Mouse (Mus musculus) cerebellum, postnatal 4 days (tissue): Measurements from ENCODE around the gene Asna1.

Experiments used
- DNase-seq, 2 experiments: peaks; one replicate each; pipeline ENCODE4 v3.0.0; 2022; ENCODE audit warnings: low spot score in 2 of 2, mixed read lengths in 1 of 2

The Asna1 gene

DNA sequence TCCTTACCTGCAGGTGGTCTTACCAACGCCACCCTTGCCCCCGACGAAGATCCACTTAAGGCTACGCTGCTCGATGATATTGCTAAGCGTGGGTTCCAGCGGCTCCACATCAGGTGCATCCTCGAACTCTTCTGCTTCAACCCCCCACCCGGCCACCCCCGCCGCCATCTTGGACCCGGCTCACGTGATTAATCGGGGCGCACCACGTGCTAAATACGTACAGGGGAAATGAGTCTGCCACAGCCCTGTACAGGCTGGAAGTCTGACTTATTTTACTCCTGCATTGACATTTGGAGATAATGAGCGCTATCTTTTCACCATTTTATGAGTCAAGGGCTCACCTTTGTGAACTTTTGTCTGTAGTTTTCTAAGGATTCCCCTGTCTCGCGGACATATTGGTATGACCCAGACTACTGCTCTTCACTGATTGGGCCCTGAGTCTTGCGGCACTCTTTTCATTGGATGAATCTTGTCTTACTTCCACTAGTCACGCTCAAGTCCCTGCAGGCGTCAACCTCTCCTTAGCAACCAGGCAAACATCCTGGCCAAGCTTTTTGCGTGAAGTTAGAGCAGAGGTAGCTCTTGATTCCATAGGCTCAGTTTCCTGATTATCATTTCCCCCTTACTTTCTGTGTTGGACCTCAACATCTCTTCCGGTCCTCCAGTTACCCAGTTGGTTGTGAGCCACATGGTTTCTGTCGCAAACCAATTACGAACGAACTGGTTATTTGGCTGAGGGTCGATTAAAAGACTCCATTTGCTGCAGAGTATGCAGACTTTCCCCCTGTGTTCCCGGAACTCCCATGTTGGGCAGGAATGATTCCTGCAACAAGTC is at the start of gene Asna1:
Gene Asna1 (minus strand): TSS at position 184 of the 835 bp plus-strand sequence.
- DNase-seq, result peak; percentile 46 to 79

DNA sequence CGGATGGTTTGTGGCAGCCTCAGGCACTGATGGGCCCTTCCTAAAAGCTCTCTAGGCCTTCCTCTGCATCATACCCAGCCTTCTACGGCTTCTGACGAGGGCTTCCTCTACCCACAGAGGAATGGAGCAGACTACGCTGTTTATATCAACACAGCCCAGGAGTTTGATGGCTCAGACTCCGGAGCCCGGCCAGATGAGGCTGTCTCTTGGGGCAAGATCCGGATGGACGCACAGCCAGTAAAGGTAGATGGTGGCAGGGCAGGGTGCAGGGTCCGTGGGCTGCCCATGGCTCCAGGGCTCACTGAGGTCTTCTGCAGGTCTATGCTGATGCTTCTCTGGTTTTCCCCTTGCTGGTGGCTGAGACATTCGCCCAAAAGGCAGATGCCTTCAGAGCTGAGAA is 49.5 kb upstream of the Asna1 start:
- no peak for DNase-seq

DNA sequence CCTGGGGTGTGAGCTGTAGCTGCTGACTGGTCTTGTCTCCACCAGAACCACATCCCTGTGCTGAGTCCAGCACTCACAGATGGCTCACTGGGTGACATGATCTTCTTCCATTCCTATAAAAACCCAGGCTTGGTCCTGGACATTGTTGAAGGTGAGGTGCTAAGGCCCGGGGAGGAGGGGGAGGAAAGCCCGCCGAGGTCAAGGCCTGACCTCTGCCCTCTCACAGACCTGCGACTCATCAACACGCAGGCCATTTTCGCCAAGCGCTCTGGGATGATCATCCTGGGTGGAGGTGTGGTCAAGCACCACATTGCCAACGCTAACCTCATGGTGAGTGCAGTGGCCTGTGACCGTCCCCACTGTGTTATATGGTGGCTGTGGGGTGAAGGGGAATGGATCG is 49.1 kb upstream of the Asna1 start:
- no peak for DNase-seq

DNA sequence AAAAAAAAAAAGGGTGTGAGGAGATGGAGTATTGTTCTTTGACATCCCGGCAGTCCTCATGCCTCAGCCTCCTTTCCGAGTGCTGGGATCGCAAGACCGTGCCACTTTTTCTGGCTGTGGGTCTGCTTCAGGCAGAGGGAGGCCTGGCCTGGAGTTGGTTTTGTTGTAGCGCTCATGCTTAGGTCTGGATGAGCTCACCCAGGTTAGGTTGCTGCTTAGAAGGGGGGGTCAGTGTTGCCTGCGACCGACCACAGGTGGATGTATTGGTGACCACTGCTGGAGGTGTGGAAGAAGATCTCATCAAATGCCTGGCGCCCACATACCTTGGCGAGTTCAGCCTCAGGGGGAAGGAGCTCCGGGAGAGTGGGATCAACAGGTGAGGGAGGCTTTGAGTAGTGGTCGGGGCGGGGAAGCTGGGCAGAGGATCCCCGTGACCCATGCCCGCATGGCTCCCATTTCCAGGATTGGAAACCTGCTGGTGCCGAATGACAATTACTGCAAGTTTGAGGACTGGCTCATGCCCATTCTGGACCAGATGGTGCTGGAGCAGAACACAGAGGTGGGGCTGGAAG is 48.0 kb upstream of the Asna1 start:
- DNase-seq, result no peak

DNA sequence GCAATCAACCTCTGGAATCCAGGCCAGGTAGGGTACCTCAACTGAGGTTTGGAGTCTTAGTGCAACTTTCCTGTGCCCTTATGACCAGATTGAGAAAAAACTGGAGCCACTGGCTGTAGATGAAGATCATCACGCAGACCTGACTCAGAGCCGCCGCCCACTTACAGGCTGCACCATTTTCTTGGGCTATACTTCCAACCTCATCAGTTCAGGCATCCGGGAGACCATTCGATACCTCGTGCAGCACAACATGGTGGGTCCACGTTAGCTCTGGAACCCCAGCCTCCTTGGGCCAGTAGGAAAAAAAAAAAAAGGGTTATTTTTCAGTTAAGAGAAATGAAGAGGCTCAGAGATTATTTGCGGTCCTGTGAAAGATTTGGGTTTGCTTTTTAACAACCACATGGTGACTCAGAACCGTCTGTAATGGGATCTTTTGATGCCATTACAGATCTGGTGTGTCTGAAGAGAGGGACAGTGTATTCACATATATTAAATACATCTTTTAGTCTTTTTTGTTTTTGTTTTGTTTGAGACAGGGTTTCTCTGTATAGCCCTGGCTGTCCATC is 47.4 kb upstream of the Asna1 start:
- DNase-seq, result no peak

DNA sequence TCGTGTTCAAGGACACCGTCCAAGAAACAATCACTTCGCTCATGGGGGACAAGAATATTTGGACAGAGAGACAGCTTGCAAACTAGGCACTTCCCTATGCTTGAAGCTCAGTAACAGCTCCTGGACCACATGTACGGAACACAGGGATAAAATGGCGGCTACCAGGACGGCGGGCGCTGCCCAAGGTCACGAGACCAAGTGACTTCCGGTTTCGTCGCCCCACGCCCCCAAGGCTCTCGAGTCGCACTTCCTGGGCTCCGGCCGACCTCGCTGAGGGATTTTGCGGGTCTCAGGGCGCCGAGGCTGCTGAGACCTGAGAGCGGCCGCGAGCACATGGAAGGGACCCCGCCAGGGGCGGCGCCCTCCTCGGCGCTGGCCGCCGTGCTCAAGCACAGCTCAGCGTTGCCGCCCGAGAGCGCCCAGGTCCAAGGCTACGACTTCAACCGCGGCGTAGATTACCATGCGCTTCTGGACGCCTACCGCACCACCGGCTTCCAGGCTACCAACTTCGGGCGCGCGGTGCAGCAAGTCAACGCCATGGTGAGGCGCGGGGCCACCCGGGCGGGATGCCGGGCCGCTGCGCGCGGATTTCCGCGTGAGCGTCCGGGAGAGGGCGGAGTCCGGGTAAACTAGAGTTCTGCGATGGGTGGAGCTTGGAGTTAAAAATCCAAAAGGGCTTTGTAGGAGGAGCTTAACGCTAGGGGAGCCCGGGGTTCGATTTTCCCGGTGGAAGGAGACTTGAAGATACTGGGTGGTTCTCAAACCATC is 46.6 kb upstream of the Asna1 start, which contains the start of gene Dhps:
Gene Dhps (plus strand): TSS at position 244 of the 768 bp plus-strand sequence.
- DNase-seq, result peak; percentile 79 to 84

DNA sequence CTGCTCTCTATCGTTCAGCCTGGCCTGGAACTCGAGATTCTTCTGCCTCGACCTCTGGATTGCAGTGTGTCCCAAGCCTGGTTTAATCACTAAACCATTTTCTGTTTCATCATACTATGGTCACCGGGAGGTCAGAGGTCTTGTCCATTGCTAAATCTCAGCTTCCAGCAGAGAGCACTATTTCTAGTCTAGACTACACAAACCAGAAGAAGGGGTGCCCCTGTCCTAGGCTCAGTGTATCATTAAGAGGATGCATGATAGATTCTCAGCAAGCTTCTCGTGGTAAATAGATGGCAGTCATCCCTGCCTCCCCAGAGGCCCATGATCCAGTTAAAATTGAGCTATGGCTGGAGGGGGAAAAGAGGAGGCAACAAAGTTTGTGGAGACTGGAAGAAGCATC is 46.0 kb upstream of the Asna1 start:
- no peak for DNase-seq

DNA sequence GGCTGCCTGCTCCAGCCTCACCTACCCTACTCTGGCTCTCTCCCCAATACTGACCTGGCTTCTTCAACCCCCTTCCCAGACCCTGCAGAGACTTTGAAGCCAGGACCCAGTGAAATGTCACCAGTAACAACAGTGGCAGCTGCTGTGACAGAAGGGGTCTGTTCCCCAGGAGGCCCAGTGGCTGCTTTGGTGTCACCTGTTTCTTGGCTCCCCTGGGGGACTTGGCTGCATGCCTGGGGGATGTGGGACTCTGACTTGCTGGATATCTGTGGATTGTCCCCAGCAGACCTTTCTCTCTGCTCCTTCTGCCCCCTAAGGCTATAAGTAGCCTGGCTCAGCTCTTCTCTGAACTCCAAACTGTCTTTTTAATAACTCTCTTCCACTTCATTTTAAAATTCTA is 42.9 kb upstream of the Asna1 start, which contains the start of gene Gm5741:
Gene Gm5741 (minus strand): TSS at position 1 of the 400 bp plus-strand sequence.
- DNase-seq, result no peak

DNA sequence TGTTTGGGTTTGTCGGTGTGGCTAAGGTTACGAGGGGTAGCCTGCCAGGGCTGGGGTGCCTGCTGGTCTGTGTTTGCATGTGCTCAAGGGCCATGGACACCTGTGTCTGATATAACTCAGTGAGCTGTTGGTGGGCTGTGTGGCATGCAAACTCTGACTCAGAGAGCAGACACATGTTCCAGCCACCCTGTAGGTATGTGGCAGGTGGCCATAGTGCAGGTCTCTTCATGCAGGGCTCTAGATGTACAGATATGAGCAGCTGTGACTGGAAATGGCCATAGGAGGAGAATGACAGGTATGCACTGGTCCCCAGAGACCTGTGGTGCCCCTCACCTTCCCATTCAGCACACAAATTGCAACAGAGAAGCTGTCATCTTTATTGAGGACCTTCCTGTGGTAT is 42.1 kb upstream of the Asna1 start:
- DNase-seq, result no peak

DNA sequence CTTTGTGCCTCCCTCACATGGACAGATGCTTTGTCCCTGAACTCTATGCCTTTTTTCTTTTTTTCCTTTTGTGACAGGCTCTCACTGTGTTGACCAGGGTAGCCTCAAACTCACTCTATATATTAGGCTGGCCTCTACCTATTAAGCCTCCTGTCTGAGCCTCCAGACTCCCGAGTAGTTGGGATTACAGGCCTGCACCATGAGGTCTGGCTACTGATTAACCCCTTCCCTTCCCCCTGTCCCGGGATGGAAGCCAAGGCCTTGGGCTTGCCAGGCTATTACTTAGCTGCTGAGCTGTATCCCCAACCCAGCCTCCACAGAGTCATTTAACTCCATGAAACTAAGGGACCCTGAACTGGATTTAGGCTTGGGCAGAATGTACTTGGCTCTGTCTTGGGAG is 40.1 kb upstream of the Asna1 start:
- DNase-seq, result no peak

DNA sequence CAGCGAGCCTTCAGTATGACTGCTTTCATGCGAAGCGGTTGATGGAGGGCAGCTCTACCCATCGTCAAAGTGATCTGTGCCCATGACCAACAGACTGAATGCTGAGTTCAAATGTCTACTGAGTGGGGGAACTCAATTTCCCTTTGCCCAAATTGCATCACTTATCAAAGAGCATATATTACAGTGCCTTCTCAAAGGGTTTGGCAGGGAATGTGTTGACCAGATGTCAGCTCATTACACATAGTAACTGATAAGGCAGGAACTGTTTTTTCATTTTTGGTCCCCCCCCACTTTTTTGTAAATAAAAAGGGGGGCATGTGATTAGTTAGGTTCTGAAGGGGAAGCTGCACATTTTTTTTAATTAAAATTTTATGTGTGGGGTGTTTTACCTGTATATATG is 37.5 kb upstream of the Asna1 start:
- DNase-seq, result no peak

DNA sequence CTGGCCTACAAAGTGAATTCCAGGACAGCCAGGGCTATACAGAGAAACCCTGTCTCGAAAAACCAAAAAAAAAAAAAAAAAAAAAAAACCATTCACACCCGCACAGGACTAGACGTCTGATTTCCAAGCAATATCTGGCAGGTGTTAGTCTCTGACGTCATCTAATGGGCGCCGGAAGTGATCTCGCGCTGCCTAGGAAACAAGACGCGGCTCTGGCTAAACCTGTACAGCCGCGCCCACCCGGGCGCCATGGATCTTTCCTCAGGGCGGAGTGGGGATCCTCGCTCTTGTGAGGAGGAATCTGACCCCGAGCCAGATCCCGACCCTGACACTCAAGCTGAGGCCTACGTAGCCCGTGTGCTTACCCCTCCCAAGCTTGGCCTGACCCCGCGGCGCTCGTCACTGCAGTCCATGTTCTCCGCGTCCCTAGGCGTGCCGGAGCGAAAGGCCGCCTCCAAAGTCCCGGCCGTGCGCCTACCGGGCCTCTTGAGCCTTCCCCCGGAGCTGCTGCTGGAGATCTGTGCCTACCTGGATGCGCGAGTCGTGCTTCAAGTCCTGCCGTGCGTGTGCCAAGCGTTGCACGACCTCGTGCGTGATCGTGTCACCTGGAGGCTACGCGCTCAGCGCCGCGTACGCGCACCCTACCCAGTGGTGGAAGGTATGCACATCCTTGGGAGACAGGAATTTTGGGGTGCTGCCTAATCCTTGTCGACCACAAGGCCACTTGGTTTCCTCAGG is 35.0 kb upstream of the Asna1 start, which contains the start of gene Fbxw9:
Gene Fbxw9 (plus strand): TSS at position 177 of the 738 bp plus-strand sequence.
- DNase-seq, result peak; percentile 75 to 88

DNA sequence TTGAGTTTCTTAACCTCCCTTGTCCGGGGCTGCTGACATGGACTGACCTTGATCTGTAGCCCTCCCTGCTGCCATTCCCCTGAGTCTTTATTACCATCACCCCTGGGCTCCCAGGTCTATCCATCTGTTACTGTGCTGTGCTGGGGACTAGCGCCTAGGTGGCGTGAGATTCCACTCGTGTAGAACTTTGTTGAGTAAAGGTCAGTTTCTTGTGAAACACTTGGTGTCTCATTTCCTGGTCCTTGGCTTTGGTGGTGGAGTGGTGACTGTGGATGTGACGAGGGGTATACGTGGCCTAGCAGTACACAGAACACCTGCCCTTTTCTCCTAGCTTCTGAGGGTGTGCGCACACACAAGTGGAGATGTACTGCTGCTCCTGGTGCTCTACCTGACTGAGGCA is 32.3 kb upstream of the Asna1 start:
- DNase-seq, result no peak

DNA sequence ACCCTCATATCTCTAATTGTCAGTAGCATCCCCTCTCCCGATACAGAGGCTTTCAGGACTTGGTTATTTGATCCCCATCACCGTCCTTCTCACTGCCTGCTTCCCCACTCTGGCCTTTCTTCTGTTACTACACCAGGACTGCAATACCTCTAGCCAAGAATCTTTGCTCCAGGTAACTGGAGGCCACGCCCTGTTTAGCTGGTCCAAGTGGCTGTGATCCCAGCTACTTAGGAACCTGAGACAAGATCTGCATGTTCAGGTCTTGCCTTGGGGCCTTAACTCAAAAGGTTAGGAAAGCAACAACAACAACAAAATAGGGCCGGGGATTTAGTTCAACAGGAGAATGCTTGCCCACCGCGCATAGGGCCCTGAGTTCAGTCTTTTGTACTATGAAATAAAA is 18.5 kb upstream of the Asna1 start:
- DNase-seq, result no peak

DNA sequence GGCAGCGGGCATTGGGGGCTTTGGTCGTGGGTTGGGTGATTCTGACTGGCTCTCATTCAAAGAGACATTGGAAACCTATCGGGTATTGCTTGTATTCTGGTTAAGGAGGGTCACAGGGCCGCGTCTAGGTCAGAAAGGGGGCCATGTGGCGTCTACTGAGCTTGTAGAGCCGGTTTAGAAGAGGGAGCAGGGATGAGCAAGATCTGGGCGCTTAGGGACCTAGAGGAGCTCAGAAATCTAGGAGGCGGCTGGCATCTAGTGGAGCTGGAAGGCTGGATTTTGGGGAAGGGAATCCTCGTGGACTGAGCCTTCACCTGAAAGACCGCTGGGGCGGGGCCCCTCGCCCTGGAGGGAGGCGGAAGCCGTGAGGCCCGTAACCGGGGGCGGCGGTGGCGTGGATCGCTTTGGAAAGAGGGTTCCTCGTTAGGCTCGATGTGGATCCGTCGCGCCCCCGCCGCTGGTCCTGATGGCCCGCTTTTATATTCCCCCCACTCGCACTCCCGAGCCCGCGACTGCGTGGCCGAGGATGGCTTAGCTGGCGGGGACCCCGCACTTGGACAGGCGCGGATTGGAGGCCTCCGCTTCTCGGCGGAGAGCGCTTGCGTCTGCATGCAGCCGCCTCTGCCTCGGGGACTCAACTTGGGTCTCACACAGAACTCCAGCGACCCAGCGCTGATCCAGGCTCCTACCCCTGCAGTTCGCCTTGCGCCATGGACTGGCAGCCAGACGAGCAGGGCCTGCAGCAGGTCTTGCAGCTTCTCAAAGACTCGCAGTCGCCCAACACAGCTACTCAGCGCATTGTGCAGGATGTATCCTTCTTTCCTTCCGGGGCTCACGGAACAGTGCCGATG is 12.8 kb upstream of the Asna1 start:
- DNase-seq, result peak in 1 of 2 experiments; percentile 31

DNA sequence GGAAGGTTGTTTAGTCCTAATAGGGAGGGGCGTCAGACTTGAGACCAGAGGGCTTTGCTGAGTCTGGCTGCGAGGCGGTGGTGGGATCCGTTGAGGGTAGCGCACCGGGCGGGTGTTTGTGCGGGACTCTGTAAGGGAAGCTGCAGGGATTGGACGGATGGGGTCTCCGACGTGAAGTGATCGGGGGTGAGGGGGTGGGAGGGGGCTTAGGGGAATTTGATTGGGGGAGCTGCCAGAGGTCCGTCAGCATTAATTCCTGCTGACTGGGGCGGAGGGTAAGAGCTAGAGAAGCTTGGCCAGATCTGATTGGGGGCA is 12.2 kb upstream of the Asna1 start:
- peak in 1 of 2 experiments; percentile 43 for DNase-seq

DNA sequence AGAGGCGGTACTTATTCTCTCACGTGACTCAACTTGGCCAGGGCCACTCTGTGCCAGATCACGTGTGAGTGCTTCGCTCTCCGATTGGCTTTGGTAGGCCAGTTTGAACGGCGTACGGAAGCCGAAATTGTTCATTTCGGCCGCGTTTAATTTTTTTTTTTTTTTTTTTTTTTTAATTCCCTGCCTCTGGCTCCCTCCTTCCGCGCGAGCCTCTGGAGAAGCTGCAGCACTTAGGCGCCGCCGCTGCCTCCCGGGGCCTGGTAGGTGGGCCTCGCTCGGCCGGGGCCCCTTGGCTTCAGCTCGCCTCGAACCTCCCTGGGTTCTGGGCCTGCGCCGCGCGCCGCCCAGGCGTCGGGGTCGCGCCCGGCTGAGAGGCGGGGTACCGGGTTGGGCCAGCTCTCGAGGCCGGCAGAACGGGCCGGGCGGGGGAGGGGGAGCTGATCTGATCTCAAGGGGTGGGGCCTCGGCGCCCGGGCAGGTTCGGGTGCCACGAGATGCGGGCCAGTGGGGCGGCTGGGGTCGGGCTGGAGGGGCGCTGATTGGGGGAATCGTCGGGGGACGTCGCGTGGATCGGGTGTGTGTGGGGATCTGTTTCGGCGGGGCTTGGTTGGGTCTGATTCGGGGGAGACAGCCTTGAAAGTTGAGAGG is 11.8 kb upstream of the Asna1 start, which contains the start of gene Tnpo2:
Gene Tnpo2 (plus strand): TSS at position 198 of the 648 bp plus-strand sequence.
- DNase-seq, result peak; percentile 74 to 84

DNA sequence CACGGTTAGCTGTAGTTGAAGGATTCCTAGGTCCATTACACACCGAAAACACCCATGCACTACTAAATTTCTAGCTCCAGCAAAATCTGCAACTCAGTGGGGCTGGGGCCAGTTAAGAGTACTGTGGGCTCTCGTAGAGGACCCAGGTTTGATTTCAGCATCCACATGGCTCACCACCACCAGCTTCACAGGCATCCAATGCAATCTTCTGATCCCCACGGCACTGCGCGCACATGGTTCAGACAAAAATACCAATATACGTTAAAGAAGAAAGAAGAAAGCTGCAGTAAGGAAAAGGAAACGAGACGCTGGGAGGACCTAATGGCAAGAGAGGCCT is 11.3 kb upstream of the Asna1 start:
- DNase-seq, result no peak

DNA sequence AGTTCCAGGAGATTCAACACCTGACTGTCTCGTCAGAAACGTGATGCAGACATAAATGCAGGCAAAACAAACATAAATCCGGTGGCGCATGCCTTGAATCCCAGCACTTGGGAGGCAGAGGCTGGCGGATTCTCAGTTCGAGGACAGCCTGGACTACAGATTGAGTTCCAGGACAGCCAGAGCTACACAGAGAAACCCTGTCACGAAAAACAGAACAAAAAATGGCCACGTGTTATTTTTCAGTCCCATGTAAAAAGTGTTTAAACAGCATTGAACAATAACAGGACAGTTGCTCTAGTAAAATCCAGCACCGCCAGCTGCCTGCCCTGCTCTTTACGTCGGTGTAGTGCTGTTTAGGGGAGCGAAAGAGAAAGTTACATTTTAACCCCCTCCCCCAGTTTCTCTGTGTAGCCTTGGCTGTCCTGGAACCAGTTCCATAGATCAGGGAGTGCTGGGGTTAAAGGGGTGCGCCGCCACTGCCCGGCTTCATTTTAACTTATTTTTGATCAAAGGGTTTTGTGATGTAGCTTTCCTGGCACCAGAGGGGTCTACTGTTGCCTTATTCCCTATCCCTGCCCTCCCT is 10.7 kb upstream of the Asna1 start:
- no peak for DNase-seq
